Mouse (Mus musculus) ES-E14 (cell line): ENCODE data around the gene Mesp2.

ENCODE experiments used
- CHD2 ChIP-seq: IDR thresholded peaks from 2 replicates; pipeline ENCODE4 v1.6.1; 2014; ENCODE audit warnings: mild to moderate bottlenecking, low read depth, low read length, inconsistent platforms
- HCFC1 ChIP-seq: IDR thresholded peaks from 2 replicates; pipeline ENCODE4 v1.6.1; 2012; ENCODE audit warnings: low read length, inconsistent platforms, borderline replicate concordance; ENCODE audit not compliant: insufficient read depth
- MAFK ChIP-seq: IDR thresholded peaks from 2 replicates; pipeline ENCODE4 v1.6.1; 2014; ENCODE audit warnings: mild to moderate bottlenecking, low read depth, low read length, inconsistent platforms; ENCODE audit not compliant: insufficient read depth
- ZNF384 ChIP-seq: IDR thresholded peaks from 2 replicates; pipeline ENCODE4 v1.6.1; 2012; ENCODE audit warnings: low read depth, low read length, inconsistent platforms

DNA sequence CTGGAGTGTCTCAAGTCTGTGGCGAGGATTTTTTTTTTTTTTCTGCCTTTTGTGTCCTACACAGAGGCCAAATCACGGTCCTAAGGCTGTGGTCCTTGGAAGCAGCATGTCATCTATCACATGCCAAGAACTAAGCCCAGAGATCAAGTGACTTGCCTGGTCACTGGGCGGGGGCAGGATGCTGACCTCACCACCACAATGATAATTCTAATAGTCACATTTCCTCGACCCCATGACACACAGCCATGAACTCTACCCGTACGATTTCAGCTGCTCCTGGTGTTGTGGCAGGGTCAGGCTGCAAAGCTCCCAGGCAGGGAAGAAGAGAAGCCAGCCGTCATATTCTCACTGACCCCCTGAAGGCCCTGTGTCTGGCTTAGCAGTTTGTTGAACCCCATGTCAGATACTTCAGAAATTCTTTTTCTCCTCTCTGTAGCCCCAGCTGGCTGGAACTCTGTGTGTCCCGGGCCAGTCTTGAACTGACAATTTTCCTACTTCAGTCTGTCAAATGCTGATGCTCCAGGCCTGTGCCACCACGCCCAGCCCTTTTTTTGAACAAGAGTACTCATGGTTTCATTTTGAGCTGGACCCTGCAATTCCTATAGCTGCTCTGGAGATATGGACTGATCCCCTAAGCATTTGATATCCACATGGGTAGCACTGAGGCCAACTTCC lies 48.6 kb downstream of the Mesp2 start:
- no peak for TF ChIP-seq ZNF384
- TF ChIP-seq MAFK, result no peak
- TF ChIP-seq HCFC1, result no peak
- no peak for TF ChIP-seq CHD2
